Mouse (Mus musculus) heart, embryonic 10.5 days (tissue): Measurements from ENCODE around the gene Zfp598. TPM values are rescaled to one million over a fixed set of nuclear protein-coding genes. Genes with fewer than 3 reads are reported as not detected.
"Not testable (repeated sequence)": the region's sequence is repeated elsewhere in the genome, so short reads cannot be mapped to it uniquely, and the experiment has no call there.

ENCODE experiments used
- DNase-seq: peaks from one replicate; pipeline ENCODE4 v3.0.0-alpha.2; 2017; ENCODE audit warnings: low spot score
- H3K27ac ChIP-seq: fragments of 300-500 bp; sonication (generic); 2 replicates; pipeline ENCODE4 v1.5.1; 2016; ENCODE audit warnings: mild to moderate bottlenecking
- H3K27me3 ChIP-seq: fragments of 300-500 bp; sonication (generic); 2 replicates; pipeline ENCODE4 v1.6.1; 2016; ENCODE audit warnings: mild to moderate bottlenecking; ENCODE audit not compliant: poor library complexity, insufficient read depth, severe bottlenecking
- H3K36me3 ChIP-seq: fragments of 300-500 bp; sonication (generic); 2 replicates; pipeline ENCODE4 v1.6.1; 2016; ENCODE audit warnings: mild to moderate bottlenecking, moderate library complexity
- H3K4me1 ChIP-seq: fragments of 300-500 bp; sonication (generic); 2 replicates; pipeline ENCODE4 v1.6.1; 2016; ENCODE audit warnings: mild to moderate bottlenecking
- H3K4me3 ChIP-seq: fragments of 300-500 bp; sonication (generic); 2 replicates; pipeline ENCODE4 v1.5.1; 2016; ENCODE audit warnings: mild to moderate bottlenecking, moderate library complexity
- H3K9me3 ChIP-seq: fragments of 300-500 bp; sonication (generic); 2 replicates; pipeline ENCODE4 v1.6.1; 2016; ENCODE audit warnings: mild to moderate bottlenecking, moderate library complexity
- WGBS: fragments of 180-500 bp; shearing (Covaris S2); methylation state at CpG from one replicate; pipeline ENCODE4 v1.1.7; 2016; 5-methylcytosine and 5-hydroxymethylcytosine counted together
- polyA plus RNA-seq: library from polyadenylated mRNA; unstranded; fragments of >200 nt; fragmentation: Nextera tagmentation; extraction: Ambion mirVana; gene quantifications from 2 replicates; pipeline ENCODE4 v1.2.1, GENCODE M21; 2016

The Zfp598 gene
- polyA plus RNA-seq, 1 experiment from 2014 or later = 26.2 TPM

- Histone ChIP-seq H3K9me3 (no peaks in the 10 kb centered on the region), H3K4me3 (no peak overlapping the region), H3K4me1 (peaks cover 20% of the 10 kb centered on the region), H3K36me3 (peaks cover 45% of the 10 kb centered on the region), H3K27ac (no peak overlapping the region), H3K27me3 (0 out of 2 replicates have a peak, but pooled peaks cover 7% of the 10 kb centered on the region)
- WGBS = 70% methylated on average over 9 of the region's 9 CpGs
- DNase-seq = no peak
Observed at GRCm38 (mm10) chr17:24698715-24699114, 29.2 kb downstream of the Zfp598 start.

GRCm38 (mm10) chr17:24699473-24699872, 30.0 kb downstream of the Zfp598 start:
- no peak overlapping the region for H3K27ac ChIP-seq
- no peak overlapping the region for H3K4me3 ChIP-seq
- WGBS = 89% methylated on average over 2 of the region's 2 CpGs
- H3K27me3 ChIP-seq = 0 out of 2 replicates have a peak, but pooled peaks cover 7% of the 10 kb centered on the region
- DNase-seq = no peak
- H3K36me3 ChIP-seq = peaks cover 47% of the 10 kb centered on the region
- no peaks in the 10 kb centered on the region for H3K9me3 ChIP-seq
- peaks cover 20% of the 10 kb centered on the region for H3K4me1 ChIP-seq

GRCm38 (mm10) chr17:24701251-24701650, 31.8 kb downstream of the Zfp598 start:
- H3K36me3 ChIP-seq = peaks cover 58% of the 10 kb centered on the region
- H3K27me3 ChIP-seq = 0 out of 2 replicates have a peak, but pooled peaks cover 7% of the 10 kb centered on the region
- WGBS = 87% methylated on average over 9 of the region's 9 CpGs
- no peak overlapping the region for H3K27ac ChIP-seq
- H3K4me3 ChIP-seq = no peak overlapping the region
- no peaks in the 10 kb centered on the region for H3K9me3 ChIP-seq
- H3K4me1 ChIP-seq = peaks cover 16% of the 10 kb centered on the region
- DNase-seq = no peak

- H3K27ac ChIP-seq = no peak overlapping the region
- H3K9me3 ChIP-seq = no peaks in the 10 kb centered on the region
- H3K36me3 ChIP-seq = peaks cover 43% of the 10 kb centered on the region
- no peak overlapping the region; the same call in 1 of the 2 replicates for H3K4me3 ChIP-seq
- no peaks in the 10 kb centered on the region for H3K27me3 ChIP-seq
- peaks cover 13% of the 10 kb centered on the region for H3K4me1 ChIP-seq
- DNase-seq = no peak
- 93% methylated on average over 3 of the region's 3 CpGs for WGBS
Observed at GRCm38 (mm10) chr17:24705821-24706220, 36.3 kb downstream of the Zfp598 start.

GRCm38 (mm10) chr17:24706982-24707800, 37.7 kb downstream of the Zfp598 start, which contains the start of gene Tbl3:
Gene Tbl3 (minus strand): TSS chr17:24707660.
- H3K4me1 ChIP-seq = peaks cover 13% of the 10 kb centered on the region

GRCm38 (mm10) chr17:24707801-24708425, 38.4 kb downstream of the Zfp598 start:
- peaks cover 13% of the 10 kb centered on the region for H3K4me1 ChIP-seq

More at GRCm38 (mm10) chr17:24706982-24707800, 37.7 kb downstream of the Zfp598 start, which contains the start of gene Tbl3:
- H3K27me3 ChIP-seq = no peaks in the 10 kb centered on the region
- H3K9me3 ChIP-seq = no peaks in the 10 kb centered on the region
- peak within 1 kb of the TSS; percentile 72 for H3K4me3 ChIP-seq
- peak within 1 kb of the TSS; percentile 87 for H3K27ac ChIP-seq
- 3% methylated on average over 32 of the region's 32 CpGs for WGBS
- peaks cover 29% of the 10 kb centered on the region for H3K36me3 ChIP-seq
- DNase-seq = peak; percentile 95

GRCm38 (mm10) chr17:24708646-24709045, 39.2 kb downstream of the Zfp598 start:
- Histone ChIP-seq H3K36me3 (peaks cover 19% of the 10 kb centered on the region), H3K27me3 (no peaks in the 10 kb centered on the region), H3K9me3 (no peaks in the 10 kb centered on the region), H3K4me1 (peaks cover 13% of the 10 kb centered on the region), H3K27ac (no peak overlapping the region), H3K4me3 (no peak overlapping the region)
- DNase-seq = no peak
- WGBS = 35% methylated on average over 2 of the region's 2 CpGs

More at GRCm38 (mm10) chr17:24707801-24708425, 38.4 kb downstream of the Zfp598 start:
- Histone ChIP-seq H3K27me3 (no peaks in the 10 kb centered on the region), H3K36me3 (peaks cover 22% of the 10 kb centered on the region), H3K4me3 (peak overlapping the region; percentile 72), H3K9me3 (no peaks in the 10 kb centered on the region), H3K27ac (peak overlapping the region; percentile 87)
- no peak for DNase-seq
- 8% methylated on average over 24 of the region's 24 CpGs for WGBS

GRCm38 (mm10) chr17:24715556-24715955, 46.1 kb downstream of the Zfp598 start:
- H3K27ac ChIP-seq = no peak overlapping the region

GRCm38 (mm10) chr17:24716166-24716682, 46.7 kb downstream of the Zfp598 start:
- Histone ChIP-seq H3K4me1 (peaks cover 8% of the 10 kb centered on the region), H3K9me3 (no peaks in the 10 kb centered on the region), H3K4me3 (no peak overlapping the region), H3K27me3 (no peaks in the 10 kb centered on the region), H3K27ac (no peak overlapping the region), H3K36me3 (peaks cover 34% of the 10 kb centered on the region)
- DNase-seq = no peak
- 95% methylated on average over 15 of the region's 15 CpGs for WGBS

More at GRCm38 (mm10) chr17:24715556-24715955, 46.1 kb downstream of the Zfp598 start:
- Histone ChIP-seq H3K36me3 (peaks cover 29% of the 10 kb centered on the region), H3K4me3 (no peak overlapping the region), H3K9me3 (no peaks in the 10 kb centered on the region), H3K27me3 (no peaks in the 10 kb centered on the region), H3K4me1 (0 out of 2 replicates have a peak, but pooled peaks cover 6% of the 10 kb centered on the region)
- DNase-seq = no peak
- 81% methylated on average over 6 of the region's 6 CpGs for WGBS

- Histone ChIP-seq H3K4me3 (peak within 1 kb of the TSS; percentile 78), H3K9me3 (no peaks in the 10 kb centered on the region), H3K36me3 (peaks cover 47% of the 10 kb centered on the region), H3K27ac (no peak within 1 kb of the TSS), H3K4me1 (peaks cover 23% of the 10 kb centered on the region), H3K27me3 (no peaks in the 10 kb centered on the region)
- DNase-seq = no peak
- WGBS = 80% methylated on average over 4 of the region's 4 CpGs
Observed at GRCm38 (mm10) chr17:24717943-24718342, 48.5 kb downstream of the Zfp598 start, which contains the start of the genes Rnf151 and Rps2. Gene Rnf151 (minus strand): TSS chr17:24718063. Gene Rps2 (plus strand): TSS chr17:24718116.

- peak overlapping the region; percentile 95 for H3K27ac ChIP-seq
- H3K9me3 ChIP-seq, DNase-seq, H3K27me3 ChIP-seq: not testable (repeated sequence)
- H3K4me1 ChIP-seq = peaks cover 27% of the 10 kb centered on the region
- H3K4me3 ChIP-seq = peak overlapping the region; percentile 78
- H3K36me3 ChIP-seq = peaks cover 47% of the 10 kb centered on the region
- 56% methylated on average over 5 of the region's 5 CpGs for WGBS
Observed at GRCm38 (mm10) chr17:24718938-24719337, 49.5 kb downstream of the Zfp598 start.

GRCm38 (mm10) chr17:24719494-24720222, 50.2 kb downstream of the Zfp598 start:
- no peaks in the 10 kb centered on the region for H3K9me3 ChIP-seq
- H3K36me3 ChIP-seq = peaks cover 47% of the 10 kb centered on the region
- DNase-seq = peak; percentile 99

More at GRCm38 (mm10) chr17:24719494-24720222, 50.2 kb downstream of the Zfp598 start:
- under 1% methylated on average over 60 of the region's 61 CpGs for WGBS
- Histone ChIP-seq H3K27me3 (no peaks in the 10 kb centered on the region), H3K4me3 (peak overlapping the region; percentile 78), H3K4me1 (peaks cover 27% of the 10 kb centered on the region), H3K27ac (peak overlapping the region; percentile 95)
